Mouse (Mus musculus) naive thymus-derived CD4-positive, alpha-beta T cell, adult 2 months (primary cell): ENCODE data around the gene Gps2.
"Not testable (repeated sequence)": the region's sequence is repeated elsewhere in the genome, so short reads cannot be mapped to it uniquely, and the experiment has no call there.

Experiments
- DNase-seq: peaks from one replicate; pipeline ENCODE4 v3.0.0-alpha.2; 2011; ENCODE audit warnings: low read depth

Gene Gps2

GRCm38 (mm10) chr11:69936714-69937347 lies 23.1 kb downstream of the Gps2 start:
- no peak for DNase-seq

GRCm38 (mm10) chr11:69937385-69937784 lies 23.7 kb downstream of the Gps2 start:
- no peak for DNase-seq

- no peak for DNase-seq
Observed at GRCm38 (mm10) chr11:69937834-69938233, 24.1 kb downstream of the Gps2 start.

- DNase-seq = no peak
Observed at GRCm38 (mm10) chr11:69938401-69938979, 24.8 kb downstream of the Gps2 start.

GRCm38 (mm10) chr11:69939181-69939580 lies 25.5 kb downstream of the Gps2 start:
- DNase-seq = no peak

GRCm38 (mm10) chr11:69939731-69940130 lies 26.0 kb downstream of the Gps2 start:
- DNase-seq = no peak

- no peak for DNase-seq
Observed at GRCm38 (mm10) chr11:69940962-69941361, 27.3 kb downstream of the Gps2 start.

GRCm38 (mm10) chr11:69945216-69945615 lies 31.5 kb downstream of the Gps2 start:
- DNase-seq = no peak

- no peak for DNase-seq
Observed at GRCm38 (mm10) chr11:69945997-69946891, 32.6 kb downstream of the Gps2 start.

GRCm38 (mm10) chr11:69947337-69948065 lies 33.8 kb downstream of the Gps2 start:
- no peak for DNase-seq

GRCm38 (mm10) chr11:69948066-69948762 lies 34.5 kb downstream of the Gps2 start, which contains the start of gene Slc2a4:
Slc2a4 (minus strand) TSS chr11:69948188.
- peak; percentile 88 for DNase-seq

GRCm38 (mm10) chr11:69948763-69949150 lies 35.1 kb downstream of the Gps2 start:
- peak; percentile 93 for DNase-seq

GRCm38 (mm10) chr11:69950807-69951459 lies 37.2 kb downstream of the Gps2 start:
- no peak for DNase-seq

GRCm38 (mm10) chr11:69952274-69952673 lies 38.6 kb downstream of the Gps2 start:
- no peak for DNase-seq

GRCm38 (mm10) chr11:69953267-69953915 lies 39.7 kb downstream of the Gps2 start:
- DNase-seq = no peak

- DNase-seq = not testable (repeated sequence)
Observed at GRCm38 (mm10) chr11:69955618-69956017, 41.9 kb downstream of the Gps2 start.

GRCm38 (mm10) chr11:69956218-69956617 lies 42.5 kb downstream of the Gps2 start:
- no peak for DNase-seq

- peak; percentile 36 for DNase-seq
Observed at GRCm38 (mm10) chr11:69960616-69961015, 46.9 kb downstream of the Gps2 start.

GRCm38 (mm10) chr11:69961841-69962240 lies 48.2 kb downstream of the Gps2 start:
- DNase-seq = no peak

- DNase-seq = no peak
Observed at GRCm38 (mm10) chr11:69964650-69965270, 51.1 kb downstream of the Gps2 start, which contains the start of gene Cldn7. Cldn7 (plus strand) TSS chr11:69964779.
